Mouse (Mus musculus) NIH3T3 (cell line): ENCODE data around the gene Mfn2.

ENCODE experiments used
- DNase-seq: peaks from one replicate; pipeline ENCODE4 v3.0.0-alpha.2; 2012; ENCODE audit warnings: low read depth

Mfn2 gene

DNA sequence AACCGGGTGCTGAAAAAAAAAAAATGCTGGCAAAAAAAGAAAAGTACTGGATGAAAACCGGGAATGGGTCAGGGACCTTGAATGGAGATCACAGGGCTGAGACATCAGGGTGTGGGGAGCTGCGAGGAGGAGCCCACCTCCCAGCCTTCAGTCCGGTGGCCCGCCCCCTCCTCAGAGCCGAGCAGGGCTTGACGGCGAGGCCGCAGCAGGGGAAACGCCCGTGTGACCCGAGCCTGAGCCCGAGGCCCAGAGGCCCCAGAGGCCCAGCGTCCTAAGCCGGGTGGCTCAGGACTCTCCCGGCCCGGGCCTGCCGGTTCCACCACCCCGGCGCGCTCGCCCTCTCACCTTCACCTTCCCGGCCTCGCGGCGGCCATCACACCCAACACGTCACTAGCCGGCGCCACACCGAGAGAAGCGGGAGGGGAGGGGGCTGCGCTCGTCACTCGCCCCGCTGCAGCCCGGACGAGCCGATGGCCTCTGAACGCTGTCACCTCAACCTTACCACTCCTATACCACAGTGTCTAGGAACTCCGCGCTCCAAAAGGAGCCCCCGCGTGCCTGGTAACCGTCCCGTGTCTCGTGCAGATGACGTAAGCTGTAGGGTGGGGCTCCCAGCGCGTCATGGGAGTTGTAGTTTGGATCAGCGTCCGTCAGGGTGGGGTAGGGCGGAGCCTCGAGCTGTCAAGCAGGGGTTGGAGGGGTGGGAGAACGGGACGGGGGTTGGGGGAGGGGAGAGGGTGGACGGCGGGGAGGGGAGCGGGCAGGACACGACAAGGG lies at the start of gene Mfn2:
Gene Mfn2 (minus strand): TSS at position 392 of the 777 bp plus-strand sequence.
- peak; percentile 88 for DNase-seq

DNA sequence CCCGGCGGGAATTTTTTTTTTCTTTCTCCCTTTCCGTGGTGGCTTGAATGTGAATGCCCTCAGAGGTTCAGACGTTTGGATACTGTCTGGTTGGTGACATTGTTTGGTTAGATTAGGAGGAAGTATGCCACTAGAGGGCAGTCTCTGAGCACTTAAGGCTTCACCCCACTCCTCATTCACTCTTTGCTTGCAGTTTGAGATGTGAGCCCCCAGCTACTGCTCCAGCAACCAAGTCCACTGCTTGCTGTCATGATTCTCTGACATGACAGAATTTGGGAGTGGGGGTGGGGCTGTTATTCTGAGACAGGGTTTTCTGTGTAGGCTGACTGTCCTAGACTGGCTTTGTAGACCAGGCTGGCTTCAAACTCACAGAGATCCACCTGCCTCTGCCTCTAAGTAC lies 49.1 kb upstream of the Mfn2 start:
- peak; percentile 73 for DNase-seq

DNA sequence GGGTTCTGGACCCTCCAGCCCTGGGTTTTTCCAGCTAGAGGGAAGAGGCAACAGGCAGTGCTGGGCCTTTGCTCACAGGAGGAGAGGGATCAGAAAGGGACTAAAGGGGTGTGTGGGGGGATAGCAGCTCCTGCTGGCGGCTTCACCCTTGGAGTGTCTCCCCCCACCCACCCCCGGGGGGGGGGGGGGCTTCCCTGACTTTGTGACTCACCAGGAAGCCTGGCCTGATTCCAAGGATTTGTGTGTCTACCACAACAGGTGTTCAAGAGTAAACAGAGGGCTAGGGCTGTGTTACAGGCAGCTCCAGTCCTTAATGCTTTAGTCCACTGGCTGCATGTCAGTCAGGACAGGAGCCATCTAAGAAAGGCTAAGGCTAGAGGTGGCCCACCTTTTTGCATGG lies 43.0 kb upstream of the Mfn2 start:
- DNase-seq: peak; percentile 29

DNA sequence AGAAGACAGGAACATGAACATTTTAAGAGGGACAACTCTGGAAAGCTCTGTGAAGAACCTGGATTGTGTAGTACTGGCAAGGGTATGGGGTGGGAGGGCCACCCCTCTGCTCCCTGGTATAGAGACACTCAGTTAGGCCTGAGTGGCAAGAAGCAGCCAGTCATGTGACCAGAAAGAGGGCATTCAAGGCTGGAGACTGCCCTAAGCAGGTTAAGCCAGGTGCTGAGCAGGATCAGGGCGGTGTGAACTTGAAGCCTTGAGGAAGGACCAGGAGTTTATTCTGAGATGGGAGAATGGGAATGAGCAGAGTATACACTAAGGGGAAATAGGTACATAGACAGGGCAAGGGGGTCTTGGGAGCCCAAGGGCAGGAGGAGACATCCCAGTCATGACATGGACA lies 38.5 kb upstream of the Mfn2 start:
- DNase-seq: no peak

DNA sequence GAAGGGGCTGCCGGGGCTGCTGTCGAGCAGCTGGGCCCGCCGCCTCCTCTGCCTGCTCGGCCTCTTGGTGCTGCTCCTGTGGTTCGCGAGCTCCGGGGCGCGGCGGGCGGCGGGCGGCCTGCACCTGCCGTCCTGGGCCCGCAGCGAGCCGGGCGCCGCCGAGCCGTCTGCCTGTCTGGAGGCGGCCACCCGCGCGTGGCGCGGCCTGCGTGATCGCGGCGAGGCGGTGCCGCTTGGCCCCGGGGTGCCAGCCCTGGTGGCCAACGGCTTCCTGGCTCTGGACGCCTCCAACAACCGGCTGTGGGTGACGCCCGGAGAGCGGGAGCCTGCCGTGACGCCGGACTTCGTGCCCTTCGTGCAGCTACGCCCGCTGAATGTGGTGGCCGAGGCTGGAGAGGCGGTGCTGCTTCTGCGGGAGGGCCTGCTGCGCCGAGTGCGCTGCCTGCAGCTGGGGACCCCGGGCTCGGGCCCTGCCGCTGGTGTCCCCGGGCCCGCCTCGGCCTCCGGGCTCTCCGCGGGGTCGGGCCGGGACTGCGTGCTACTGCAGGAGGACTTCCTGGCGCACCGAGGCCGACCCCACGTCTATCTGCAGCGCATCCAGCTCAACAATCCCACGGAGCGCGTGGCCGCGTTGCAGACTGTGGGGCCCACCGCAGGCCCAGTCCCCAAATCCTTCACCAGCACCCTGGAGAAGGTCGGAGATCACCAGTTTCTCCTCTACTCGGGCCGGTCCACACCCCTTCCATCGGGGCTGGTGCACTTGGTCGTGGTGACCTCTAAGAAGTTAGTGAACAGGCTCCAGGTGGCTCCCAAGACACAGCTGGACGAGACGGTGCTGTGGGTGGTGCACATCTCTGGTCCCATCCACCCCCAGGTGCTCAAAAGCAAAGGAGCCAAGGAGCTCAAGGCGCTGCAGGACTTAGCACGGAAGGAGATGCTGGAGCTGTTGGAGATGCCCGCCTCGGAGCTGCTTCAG lies 36.8 kb upstream of the Mfn2 start:
- no peak for DNase-seq

DNA sequence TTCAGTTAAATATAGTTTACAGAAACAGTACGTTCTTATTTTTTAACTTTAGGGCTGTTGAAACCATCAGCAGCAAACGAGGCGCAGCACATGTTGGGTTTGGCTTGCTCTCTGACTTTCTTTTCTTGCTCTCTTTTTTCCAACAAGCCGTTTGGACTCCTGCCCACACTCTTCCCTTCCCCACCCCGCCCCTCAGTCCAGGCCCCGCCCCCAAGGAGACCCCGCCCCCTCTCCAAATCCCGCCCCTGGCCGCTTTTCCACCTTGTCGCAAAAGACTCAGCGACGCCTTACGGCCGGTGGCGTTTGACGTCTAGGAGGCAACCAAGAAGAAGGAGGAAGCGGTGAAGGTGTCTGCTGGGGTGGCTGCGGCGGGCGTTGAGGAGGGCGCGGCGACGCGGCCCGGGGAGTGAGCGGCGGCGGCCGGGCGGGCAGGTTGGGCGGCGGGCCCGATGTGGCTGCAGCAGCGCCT lies 36.1 kb upstream of the Mfn2 start, which contains the start of gene 2510039O18Rik:
Gene 2510039O18Rik (plus strand): TSS at position 320 of the 469 bp plus-strand sequence.
- DNase-seq: peak; percentile 95

DNA sequence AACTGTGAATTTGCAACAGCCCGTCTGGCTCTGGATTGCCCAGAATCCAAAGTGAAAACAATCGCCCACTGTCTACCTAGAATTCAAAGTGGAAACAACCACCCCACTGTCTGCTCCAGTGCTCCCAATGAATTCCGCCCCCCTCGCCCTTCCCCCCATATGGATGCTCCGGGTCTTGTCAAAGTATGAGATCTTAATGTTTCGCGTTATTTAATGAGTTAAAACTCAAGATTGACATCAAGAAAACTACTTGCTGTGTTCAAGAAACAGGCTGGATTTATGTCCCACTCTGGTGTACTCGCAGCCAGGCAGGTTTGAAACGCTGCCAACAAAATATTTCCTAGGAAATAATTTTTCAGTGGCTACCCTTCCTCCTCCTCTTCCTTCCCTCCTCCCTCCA lies 35.6 kb upstream of the Mfn2 start:
- no peak for DNase-seq

DNA sequence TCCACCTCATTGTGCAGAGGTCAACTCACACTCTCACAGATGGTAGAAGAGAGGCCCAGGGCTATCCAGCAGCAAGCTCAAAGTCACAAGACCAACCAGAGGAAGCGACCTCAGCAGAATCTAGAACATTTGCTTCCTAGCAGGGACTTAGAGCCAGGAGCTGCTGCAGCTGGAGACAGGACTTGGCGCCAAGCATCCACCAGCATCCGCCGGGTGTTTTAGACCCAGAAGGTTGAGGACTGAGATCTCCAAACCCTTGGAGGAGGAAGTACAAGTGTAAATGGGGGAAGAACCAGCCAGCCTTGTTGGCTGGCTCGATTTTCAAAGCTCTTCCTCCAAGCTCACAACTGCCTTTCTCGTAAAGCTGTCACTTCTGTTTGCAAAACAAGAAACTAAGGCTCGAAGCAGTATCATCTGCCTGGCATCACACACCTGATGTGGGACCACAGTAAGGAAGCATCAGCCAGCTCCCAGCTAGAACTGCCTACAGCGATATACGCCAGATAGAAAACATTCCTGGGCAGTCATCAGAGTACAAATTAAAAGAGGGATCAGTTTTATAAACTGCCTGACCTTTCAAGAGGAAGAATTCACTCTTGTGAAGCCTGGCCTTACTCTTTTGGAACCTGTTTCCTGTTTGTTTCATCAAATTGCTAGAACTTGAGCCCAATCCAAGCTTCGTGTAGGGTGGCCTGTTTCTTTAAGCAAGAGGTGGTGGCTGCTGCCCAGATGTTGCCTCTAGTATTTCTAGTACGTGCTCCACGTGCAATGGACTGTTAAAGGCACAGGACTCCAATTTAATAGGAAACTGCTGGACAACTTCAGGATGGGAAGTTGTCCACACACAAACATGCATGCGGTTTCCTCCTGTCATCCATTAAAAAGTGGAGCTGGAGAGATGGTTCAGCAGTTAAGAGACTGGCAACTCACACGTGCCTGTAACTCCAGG lies 33.9 kb upstream of the Mfn2 start:
- peak; percentile 64 for DNase-seq

DNA sequence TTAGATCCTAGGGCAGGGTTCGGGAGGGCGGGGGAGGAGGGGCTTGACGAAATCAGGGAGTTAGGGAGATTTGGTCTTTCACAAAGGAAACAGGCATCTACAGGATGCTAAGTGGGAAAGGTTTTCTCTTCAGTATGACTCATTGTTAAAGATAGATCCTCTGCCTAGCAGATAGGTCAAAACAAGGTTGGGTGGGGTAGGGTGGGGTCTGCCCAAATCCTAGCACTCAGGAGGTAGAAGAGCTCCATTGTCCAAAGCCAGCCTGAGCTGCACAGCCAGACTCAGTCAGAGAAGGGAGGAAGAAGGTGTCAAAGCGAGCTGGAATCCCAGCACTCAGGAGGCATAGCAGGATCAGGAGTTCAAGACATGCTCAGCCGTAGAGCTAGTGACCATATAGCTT lies 33.0 kb upstream of the Mfn2 start:
- no peak for DNase-seq

DNA sequence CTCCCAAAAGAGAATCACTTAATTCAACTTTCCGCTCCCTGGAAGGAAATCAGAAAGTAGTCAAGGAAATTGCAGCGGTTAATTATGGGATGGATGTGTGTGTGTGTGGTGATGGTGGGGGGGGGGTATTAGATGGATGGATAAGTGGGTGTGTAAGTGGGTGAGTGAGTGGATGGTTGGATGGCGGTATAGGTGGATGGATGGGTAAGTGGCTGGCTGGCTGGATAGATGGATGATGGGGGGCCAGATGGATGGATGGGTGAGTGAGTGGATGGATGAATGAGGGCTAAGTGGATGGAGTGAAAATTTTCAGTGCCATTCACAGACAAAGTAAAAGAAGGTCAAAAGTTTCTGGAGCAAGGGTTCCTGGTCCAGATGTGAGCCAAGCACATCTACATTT lies 32.5 kb upstream of the Mfn2 start:
- DNase-seq: no peak

DNA sequence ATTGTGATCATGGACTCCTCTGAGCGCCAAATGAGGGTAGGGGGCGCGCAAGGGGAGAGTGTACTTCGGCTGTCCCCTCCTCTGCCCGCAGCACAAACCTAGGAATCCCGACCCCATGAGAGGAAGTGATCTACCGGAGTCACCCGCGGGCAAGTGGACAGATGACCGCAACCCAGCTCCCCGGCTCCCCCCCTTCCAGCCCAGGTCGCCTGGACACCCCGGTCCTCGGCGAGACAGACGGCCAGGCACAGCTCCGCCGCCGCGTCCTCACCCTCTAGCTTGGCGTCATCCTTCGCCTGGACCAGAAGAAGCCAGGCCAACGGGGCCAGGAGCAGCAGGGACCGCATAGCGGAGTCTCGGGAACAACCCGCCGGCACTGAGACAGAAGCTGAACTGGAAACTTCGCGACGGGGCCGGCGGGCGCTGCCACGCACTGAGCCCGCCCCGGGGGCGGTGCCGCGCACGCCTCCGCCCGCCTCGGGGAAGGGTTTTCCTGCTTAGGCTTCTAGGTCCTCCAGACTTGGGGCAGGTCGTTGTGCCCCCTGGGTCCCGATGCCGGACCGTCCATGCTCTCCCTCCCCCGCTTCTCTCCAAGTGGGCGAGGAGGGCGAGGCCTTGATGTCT lies 31.9 kb upstream of the Mfn2 start, which contains the start of gene Plod1:
Gene Plod1 (minus strand): TSS at position 437 of the 624 bp plus-strand sequence.
- peak; percentile 81 for DNase-seq

DNA sequence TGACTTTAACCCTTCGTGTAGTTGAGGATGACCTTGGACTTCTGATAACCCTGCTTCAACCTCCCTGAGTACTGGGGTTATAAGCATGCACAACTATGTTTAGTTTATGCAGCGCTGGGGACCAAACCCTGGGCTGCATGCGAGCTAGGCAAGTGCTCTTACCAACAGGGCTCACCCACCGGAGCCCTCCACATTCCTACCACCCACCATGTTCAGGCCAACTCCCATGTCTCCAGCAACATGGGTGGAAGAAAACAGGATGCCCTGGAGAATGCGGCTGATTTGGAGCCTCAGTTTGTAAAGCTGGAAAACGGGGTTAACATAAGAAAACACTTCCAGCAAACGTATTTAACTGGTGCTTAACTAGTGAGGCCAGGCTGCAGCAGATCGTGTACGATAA lies 31.4 kb upstream of the Mfn2 start:
- peak; percentile 13 for DNase-seq

DNA sequence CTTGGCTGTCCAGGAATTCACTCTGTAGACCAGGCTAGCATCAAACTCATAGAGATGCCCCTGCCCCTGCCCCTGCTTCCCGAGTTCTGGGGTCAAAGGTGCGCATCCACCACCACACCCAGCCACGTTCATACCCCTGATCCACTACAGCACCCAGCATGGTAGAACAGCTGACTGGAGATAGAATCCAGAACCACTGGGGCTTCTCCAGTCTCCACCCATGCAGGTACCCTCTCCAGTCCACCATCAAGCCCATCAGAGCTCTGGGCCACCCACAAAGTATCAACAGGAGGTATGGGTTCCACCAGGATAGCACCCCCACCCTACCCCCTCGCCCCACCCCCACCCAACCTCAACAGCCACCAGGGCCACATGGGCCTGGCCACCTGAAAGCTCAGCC lies 30.1 kb upstream of the Mfn2 start:
- no peak for DNase-seq

DNA sequence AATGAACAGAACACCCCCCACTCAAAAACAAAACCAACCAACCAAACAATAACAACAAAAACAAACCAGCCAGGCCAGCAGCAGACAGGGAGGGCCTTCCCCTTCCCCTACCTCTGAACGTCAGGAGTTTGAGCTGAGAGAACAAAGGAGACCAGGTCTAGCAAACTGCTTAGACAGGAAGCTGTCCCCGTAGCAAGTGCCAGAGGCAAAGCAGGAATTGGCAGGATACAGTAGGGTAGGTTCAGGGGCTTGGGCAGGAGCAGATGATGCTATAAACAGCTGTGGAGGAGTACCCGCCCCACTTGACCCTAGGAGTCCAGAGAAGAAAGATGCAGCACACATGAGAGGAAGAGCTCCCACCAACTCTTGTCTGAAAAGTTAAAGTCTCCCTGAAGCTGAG lies 29.6 kb upstream of the Mfn2 start:
- DNase-seq: no peak

DNA sequence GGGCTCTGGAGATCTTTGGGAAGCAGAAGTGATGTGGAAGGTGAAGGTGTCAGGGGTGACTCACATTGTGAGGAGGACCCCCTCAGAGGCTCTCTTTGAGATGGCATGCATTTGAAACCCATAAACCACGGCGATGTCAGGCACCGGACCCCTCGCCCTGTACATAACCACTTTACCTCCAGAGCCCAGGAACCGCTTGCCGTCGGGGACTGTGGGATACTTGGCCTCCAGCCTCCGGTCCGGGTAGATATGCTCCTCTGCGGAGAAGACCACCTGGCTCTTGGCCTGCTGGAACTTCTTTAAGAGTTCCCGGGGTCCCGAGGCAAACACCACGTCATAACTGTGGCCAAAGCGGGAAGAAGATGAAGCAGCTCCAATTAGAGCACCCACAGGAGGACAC lies 26.4 kb upstream of the Mfn2 start:
- no peak for DNase-seq

DNA sequence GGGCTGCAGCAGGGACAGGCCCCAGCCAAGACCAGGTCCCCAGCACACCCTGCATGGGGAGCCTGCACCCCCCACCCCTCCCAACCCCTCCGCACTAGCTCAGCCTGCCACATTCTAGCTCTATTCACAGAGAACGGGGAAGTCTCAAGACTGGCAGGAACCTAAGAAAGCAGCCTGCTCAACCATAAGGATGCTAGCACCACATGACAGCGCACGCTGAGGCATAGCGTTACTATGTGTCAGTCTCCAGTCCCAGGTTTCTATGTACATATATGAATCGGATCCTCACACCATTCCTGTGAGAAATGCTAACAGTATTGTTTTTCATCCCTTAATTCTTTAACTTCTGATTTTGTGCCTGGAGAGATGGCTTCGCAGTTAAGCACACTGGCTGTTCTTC lies 24.0 kb upstream of the Mfn2 start:
- no peak for DNase-seq

DNA sequence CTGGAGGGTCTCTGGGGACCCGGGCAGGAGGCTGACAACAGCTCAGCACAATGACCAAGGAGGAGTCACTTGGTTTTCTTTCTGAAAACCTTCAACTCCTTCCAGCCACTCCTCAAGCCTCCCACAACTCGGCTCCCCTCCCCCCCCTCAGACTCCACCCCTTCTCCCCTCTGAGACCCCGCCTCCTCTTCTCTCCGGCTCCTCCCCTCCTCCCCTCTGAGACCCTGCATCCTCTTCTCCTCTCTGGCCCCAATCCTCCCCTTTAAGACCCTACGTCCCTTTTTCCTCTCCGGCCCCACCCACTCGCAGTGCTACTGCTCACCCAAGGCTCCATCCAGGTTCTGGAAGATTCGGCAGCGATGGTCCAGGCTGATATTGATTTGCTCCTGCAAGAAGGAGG lies 23.6 kb upstream of the Mfn2 start:
- no peak for DNase-seq

DNA sequence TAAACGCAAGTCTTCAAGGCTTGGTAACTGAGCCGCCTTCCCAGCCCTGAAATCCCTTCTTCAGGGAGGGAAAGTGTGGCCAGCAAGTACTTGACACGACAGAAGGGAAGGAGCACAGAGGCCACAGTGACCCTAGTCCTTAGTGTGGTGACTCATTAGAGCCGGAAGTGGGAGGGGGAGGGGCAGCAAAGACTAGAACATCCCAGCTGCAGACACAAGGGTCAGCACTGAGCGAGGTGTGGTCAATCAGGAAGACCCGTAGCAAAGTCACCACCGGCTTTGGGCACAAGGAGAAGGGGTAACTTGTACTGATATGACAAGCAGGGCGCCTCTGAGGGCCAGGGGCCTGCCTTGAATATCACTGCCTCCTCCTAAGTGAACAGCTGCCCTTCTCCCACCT lies 23.2 kb upstream of the Mfn2 start:
- DNase-seq: no peak

DNA sequence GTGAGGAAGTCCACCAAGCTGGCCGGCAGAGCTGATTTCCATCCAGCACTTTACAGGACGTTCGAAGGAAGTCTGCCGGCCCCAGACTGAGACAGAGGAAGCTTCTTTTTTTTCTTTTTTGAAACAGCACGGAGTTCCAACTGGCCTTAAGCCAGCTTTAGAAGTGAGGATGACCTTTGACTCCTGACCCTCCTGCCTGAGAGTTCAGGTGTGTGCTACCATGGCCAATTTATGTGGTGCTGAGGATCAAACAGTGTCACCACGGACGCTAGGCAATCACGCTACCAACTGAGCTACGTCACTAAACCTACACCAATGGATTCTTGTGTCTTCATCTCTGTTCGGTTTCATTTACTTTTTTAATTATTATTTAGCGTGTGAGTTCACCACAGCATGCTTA lies 17.8 kb upstream of the Mfn2 start:
- DNase-seq: no peak

DNA sequence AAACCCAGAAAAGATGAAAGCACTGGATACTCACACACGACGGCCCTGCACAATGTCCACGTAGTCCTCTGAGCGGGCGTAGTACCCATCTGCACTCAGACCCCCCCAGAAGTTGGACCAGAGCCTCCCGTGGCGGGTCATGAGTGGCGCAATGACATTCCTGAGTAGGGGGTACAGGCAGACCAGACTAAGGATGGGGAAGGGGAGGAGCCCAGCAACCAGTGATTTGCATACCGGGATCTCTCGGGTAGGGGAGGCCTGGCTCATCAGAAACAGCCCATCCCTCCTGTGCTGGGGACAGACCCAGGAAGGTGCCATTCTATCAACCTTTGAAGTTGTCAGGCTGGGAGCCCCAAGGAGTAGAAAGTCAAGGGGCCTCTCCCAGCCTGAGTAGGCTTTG lies 16.5 kb upstream of the Mfn2 start:
- DNase-seq: no peak

DNA sequence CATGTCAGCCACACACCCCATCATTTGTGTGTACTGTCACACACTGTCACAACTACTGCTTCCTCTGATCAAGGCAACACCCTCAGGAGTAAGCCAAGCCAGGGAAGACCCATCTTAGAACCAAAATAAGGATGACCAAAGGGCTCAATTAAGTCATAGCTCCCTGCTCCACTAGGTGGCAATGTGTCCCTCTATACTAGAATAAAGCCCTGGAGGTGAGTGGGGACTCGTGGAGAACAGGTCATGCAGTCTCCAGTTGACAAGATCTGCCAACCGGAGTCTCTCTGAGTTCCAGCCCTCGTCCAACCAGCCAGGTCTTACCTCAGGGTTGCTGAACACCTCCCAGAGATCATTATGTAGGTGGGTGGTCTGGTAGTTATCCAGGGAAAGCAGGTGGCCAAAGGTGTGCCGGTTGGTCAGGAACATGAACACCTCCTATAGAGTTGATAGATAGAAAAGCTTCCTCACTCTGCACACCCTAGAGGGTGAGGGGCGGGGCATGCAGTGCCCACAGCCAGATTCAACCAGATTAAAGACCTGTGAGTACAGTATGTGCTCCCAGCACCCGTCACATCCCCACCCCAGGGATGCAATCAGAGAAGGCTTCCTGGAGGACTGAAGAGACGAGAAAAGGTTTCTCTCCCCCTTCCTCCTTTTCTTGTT lies 14.1 kb upstream of the Mfn2 start:
- peak; percentile 77 for DNase-seq
